Mouse (Mus musculus) lung, adult 2 months (tissue): Measurements from ENCODE around the gene Smim6.

ENCODE experiments used
- CTCF ChIP-seq: fragments of 200-500 bp; IDR thresholded peaks from 2 replicates; pipeline ENCODE4 v1.5.1; 2011; ENCODE audit warnings: mild to moderate bottlenecking, low read length, control low read depth; ENCODE audit not compliant: insufficient read depth
- POLR2A ChIP-seq: fragments of 200-500 bp; IDR thresholded peaks from 2 replicates; pipeline ENCODE4 v1.6.1; 2011; ENCODE audit warnings: low read depth, mild to moderate bottlenecking, control low read depth, low read length, borderline replicate concordance; ENCODE audit errors: extremely low read depth

GRCm38 (mm10) chr11:115911134-115911561 is 669 bp upstream of the Smim6 start:
- TF ChIP-seq CTCF: no peak
- no peak for TF ChIP-seq POLR2A
